Mouse (Mus musculus): ENCODE data around the gene Inhbc. TPM values are rescaled to one million over a fixed set of nuclear protein-coding genes. Genes with fewer than 3 reads are reported as not detected.

Inhbc gene
- not detected for total RNA-seq (2022)

- no peak for DNase-seq (ENCODE audit: low spot score in 2 of 2)
Measured at GRCm38 (mm10) chr10:127369834-127370820, at the start of gene Inhbc. Gene Inhbc (minus strand): TSS chr10:127370431.

DNA sequence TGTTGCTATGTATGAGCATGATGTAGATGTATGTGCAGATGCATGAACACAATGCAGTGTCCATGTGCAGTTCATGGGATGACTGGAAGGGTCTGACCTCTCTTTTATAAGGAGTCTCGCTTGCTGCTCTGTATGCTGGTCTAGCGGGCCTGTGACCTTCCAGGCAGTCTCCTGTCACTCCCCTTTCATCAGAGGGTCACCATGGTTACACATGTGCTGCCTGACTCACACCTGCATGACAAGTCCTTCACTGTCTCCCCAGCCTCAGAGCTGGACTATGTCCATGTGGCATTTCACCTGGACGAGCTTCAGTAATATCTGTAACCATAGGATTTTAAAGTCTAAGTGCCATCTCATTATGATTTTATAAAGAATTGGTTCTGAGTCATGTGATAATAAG is 43.9 kb upstream of the Inhbc start:
- no peak for DNase-seq (ENCODE audit: low spot score in 2 of 2)

- no peak for DNase-seq (ENCODE audit: low spot score in 2 of 2)
Measured at GRCm38 (mm10) chr10:127413585-127413984, 43.4 kb upstream of the Inhbc start.

GRCm38 (mm10) chr10:127412776-127413175 is 42.5 kb upstream of the Inhbc start:
- DNase-seq (ENCODE audit: low spot score in 2 of 2) = no peak

- no peak for DNase-seq (ENCODE audit: low spot score in 2 of 2)
Measured at GRCm38 (mm10) chr10:127412101-127412500, 41.9 kb upstream of the Inhbc start.

GRCm38 (mm10) chr10:127407391-127407790 is 37.2 kb upstream of the Inhbc start:
- DNase-seq (ENCODE audit: low spot score in 2 of 2) = no peak

DNA sequence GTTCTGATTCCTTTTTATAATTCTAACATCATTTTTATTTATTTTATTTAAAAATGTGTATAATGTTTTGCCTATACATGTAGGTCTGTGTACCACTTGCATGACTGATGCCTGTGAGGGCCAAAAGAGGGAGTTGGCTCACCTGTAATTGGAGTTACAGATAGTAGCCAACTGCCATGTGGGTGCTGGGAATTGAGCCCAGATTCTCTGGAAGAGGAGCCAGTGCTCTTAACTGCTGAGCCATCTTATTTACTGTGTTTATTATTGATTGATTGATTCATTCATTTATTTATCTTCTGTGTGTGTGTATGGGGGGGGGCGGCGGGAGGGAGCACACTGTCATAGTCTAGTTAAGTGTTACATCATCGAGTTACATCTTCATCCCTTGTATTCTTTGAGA is 34.5 kb upstream of the Inhbc start:
- DNase-seq (ENCODE audit: low spot score in 2 of 2) = no peak

DNA sequence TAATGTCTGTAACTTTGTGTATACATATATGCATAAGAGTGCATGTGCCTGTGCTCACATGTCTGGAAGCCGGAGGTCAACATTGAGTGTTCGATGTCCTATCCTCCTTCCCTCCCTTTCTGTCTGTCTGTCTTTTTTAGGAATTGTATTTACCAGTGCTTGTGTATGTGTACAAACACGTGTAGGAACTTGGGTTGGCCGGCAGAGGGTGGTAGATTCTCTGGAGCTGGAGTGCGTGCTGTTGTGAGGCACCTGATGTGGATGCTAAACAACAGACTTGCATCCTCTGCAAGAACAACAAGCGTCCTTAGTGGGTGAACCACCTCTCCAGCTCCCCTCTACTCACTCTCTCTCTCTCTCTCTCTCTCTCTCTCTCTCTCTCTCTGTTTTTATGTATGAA is 21.5 kb upstream of the Inhbc start:
- no peak for DNase-seq (ENCODE audit: low spot score in 2 of 2)

GRCm38 (mm10) chr10:127381743-127382134 is 11.5 kb upstream of the Inhbc start:
- DNase-seq (ENCODE audit: low spot score in 2 of 2) = no peak

DNA sequence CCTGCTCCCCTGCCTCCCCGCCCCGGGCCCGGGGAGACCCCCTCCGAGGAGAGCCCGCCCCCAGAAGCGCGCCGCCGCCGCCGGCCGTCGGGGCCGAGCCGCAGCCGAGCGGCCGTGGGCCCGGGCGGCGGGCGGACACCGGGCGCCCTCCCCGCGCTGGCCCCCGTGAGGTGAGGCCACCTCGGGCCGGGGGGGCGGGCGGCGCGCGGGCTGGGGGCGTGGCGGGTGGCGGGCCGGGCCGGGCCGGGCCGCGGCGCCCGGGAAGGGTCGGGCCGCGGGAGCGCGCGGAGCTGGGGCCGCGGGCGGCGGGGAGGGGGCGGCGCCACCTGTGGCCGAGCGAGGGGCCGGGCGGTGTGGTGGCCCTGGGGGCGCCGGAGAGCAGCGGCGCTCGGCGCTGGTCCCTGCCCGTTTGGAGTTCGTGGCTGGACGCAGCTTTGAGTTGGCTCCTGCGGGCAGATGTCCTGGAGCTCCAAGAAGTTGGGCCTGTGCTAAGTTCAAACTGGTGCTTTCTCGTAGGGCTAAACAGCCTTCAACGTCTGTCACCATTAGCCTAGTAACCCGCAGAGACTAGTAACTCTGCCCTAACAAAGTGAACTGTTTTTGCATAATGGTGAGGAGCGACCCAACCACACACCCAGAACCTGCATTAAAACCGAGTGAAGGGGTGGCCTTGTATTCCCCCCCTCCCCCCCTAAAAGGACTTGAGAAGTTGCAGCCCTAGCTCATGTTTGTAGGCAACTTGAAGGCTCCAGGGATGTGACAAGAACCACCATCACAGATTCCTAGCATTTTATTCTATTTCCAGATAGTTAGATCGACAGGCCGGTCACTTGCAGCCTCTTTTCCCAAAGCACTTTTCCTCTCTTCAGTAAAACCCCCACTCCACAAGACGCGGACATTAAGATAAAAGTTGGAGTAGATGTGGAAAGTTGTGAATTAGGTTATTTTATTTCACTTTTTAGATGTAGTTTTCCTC is 10.8 kb upstream of the Inhbc start:
- DNase-seq (ENCODE audit: low spot score in 2 of 2) = peak in 1 of 2 experiments; percentile 17

DNA sequence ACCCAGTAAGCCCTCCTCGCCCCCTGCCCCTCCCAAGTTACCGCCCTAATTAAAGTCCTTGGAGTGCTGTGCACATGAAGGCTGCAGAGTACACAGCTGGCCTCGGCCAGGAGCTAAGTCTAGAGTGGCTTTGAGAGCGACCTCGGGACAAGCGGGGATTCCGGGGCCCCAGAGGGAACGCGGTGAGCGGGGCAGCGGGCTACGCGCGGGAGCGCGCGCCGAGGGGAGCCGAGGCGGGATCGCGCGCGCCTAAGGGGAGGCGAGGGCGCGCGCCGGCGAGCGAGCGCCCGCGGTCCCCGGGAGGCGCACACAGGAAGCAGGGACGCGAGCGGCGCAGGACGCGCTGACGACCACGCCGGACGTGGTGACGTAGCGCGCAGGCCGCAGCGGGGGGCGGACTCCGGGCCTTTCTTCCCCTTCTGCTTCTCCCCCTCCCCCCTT is 10.0 kb upstream of the Inhbc start, which contains the start of gene R3hdm2:
Gene R3hdm2, plus strand, starts transcription at position 77 of the 441 bp plus-strand sequence.
- DNase-seq (ENCODE audit: low spot score in 2 of 2) = peak; percentile 80 to 86

DNA sequence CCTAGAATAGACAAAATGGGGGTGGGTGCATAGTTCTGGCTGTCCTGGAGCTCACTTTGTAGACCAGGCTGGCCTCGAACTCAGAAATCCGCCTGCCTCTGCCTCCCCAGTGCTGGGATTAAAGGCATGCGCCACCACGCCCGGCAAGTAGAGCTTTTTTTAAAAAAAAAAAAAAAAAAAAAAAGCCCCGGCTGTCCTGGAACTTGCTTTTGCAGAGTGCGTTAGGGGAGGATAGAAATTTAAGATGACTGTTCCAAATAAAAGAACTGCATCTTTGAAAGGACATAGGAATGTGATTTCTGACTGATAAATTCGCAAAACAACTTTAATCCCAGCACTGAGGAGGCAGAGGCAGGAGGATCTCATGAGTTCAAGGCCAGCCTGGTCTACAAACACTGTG is 9.4 kb upstream of the Inhbc start:
- DNase-seq (ENCODE audit: low spot score in 2 of 2) = no peak

DNA sequence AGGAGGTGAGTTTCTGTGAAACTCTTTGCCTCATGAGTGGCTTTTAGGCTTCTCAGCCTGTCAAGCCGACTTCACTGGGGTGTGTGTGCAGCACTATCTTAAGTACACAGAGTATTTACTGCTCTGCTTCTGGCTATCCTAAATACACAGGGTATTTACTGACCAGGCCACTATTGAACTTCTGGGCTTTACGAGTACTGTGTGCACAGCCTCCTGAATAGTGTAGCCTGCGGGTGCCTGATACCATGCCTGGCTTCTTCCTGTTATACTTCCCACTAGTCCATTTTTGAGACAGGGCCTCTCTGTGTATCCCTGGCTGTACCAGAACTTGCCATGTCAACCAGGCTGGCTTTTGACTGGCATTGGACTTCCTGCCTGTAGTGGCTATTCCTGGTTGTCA is 7.5 kb upstream of the Inhbc start:
- DNase-seq (ENCODE audit: low spot score in 2 of 2) = no peak

DNA sequence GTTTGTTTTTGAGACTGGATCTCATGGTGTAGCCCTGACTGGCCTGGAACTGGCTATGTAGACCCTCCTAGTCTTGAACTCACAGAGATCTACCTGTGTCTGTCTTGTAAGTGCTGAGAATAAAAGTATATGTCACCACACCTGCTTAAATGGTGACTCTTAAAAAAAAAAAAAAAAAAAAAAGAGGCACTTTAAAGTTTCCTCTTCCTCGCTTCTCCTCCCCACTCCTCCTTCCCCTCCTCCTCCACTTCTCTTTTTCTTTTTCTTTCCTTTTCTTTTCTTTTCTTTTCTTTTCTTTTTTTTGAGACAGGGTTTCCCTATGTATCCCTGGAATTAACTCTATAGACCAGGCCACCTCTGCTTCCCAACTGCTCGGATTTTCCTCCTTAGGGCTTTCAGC is 792 bp upstream of the Inhbc start:
- no peak for DNase-seq (ENCODE audit: low spot score in 2 of 2)

DNA sequence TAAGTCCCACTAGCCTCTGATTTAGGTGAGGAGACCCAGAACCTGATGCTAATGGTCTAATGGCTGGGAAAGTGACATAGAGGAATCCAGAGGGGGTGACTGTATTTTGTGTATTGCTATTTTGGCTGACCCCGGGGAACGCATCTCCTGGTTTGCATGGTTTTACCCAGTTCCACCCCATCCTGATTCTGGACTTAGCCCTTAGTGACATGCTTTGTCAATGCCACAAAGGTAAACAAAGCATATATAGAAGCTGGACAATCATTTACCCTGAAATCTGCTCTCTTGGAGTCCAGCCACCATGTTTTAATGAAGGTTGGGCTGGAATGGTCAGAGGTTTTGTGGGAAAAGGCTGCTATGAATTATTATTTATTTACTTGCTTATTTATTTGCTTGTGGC is 2.0 kb downstream of the Inhbc start:
- DNase-seq (ENCODE audit: low spot score in 2 of 2) = no peak

DNA sequence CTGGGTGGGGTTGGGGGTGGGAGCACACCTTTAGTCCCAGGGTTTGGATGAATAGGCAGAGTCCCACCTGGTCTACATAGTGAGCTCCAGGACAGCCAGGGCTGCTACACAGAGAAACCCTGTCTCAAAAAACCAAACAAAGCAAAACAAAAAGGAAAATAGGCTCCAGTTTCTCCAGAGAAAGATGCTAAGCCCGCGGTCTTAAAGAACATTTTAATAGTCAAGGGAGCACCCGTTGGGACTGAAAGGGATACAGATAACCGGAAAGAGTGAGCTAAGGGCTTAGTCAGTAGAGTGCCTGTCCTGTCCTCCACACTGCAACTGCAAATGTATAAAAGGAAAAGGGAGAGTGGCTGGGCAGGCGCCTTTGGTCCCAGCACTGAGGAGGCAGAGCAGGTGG is 3.1 kb downstream of the Inhbc start:
- no peak for DNase-seq (ENCODE audit: low spot score in 2 of 2)

DNA sequence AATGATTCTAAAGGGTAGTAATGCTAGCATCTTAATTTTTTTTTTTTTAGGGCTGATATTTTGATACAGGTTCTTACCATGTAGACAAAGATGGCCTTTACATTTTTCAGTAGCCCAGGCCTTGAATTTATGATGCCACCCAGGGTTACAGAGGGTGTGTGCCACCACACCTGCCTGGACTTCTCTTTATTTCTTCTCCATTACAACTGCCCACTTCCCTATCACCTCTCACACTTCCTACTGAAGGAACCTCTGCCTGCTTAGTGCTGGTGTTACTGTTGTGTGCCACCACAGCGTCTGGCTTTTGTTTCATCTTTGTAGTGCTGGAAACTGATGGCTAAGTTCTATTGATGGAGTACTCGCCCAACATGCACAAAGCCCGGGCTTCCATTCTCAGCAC is 9.5 kb downstream of the Inhbc start:
- no peak for DNase-seq (ENCODE audit: low spot score in 2 of 2)

DNA sequence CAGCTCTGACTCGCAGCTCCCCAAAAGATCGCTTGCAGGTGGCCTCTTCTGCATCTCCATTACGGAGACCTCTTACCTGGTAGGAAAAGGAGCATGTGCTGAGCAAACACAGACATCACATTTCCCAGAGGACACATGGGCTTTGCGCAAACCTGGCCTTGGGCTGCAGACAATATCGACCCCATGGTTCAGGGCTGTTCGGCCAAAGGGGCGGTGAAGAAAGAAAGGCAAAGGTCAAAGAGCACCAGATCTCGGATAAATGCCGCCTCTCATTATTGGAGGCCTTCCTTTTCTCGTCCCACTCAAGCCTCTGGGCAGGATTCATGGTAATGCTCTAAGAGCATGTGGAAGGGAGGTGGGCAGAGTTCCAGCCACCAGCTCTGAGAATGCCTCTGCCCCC is 14.9 kb downstream of the Inhbc start:
- DNase-seq (ENCODE audit: low spot score in 2 of 2) = no peak

DNA sequence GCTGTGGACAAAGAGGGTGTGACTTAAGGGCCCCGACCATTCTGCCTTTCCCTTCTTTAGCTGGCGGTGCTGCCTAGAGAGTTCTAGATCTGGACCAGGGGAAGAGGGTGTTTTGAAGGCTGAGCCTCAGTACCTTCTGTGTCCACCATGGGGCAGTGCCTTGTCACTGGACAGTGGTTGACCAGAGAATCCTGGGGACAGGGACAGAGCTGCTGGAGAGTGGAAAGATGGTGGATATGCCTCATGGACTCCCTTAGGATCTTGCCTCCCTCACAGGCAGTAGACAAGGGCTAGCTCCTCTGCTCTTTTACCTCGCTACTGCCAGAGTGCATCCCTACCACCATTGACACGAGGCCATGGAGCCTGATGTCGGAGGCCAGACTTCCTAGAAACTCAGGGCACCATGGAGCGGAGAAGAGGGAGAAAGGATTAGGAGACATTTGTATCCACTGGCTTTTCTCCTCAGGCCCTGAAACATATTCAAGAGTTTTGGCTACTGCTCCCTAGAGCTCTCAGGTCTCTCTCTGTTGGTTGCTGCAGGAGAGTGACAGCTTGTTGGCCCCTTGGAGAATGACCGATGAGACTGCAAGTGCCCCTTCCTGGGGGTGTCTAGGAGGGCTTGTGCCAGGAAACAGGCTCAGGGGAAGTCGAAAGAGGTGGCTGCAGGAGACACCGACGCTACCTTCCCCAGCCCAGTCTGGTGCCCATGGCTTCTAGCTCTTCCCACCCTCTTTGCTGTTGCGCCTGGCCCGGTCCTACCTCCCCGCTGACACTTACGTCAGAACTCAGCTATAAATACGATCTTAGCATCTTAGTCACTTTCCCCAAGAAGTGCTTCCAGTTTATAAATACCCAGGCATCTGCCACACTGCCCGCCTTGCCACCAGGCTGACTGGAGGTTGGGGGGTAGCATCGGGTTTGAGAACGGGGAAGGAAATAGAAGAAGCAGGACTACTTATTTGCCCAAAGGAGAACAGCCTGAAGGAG is 16.0 kb downstream of the Inhbc start, which contains the start of gene Inhbe:
Gene Inhbe, minus strand, starts transcription at position 503 of the 987 bp plus-strand sequence.
- DNase-seq (ENCODE audit: low spot score in 2 of 2) = peak; percentile 51 to 70

DNA sequence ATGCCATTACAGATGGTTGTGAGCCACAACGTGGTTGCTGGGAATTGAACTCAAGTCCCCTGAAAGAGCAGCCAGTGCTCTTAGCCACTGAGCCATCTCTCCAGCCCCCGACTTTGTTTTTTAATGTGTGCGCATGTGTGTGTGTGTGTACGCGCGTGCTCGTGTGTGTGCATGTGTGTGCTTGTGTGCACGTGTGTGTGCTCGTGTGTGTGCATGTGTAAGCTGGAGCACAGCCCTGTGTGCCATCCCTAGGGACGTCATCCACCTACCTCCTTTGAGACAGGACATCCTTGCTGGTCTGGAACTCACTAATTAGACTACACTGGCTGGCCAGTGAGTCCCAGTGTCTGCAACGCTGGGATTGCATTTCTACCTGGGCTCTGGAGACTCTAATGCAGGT is 17.5 kb downstream of the Inhbc start:
- DNase-seq (ENCODE audit: low spot score in 2 of 2) = no peak

- DNase-seq (ENCODE audit: low spot score in 2 of 2) = no peak
Measured at GRCm38 (mm10) chr10:127352187-127352586, 18.0 kb downstream of the Inhbc start.
